Mouse (Mus musculus) forebrain, embryonic 12.5 days (tissue): ENCODE data around the gene Chid1. TPM values are rescaled to one million over a fixed set of nuclear protein-coding genes. Genes with fewer than 3 reads are reported as not detected.

Experiments
- ATAC-seq: fragments of 200-750 bp; cut with Nextera tagmentation; 2 replicates; pipeline ENCODE4 v1.8.0; 2017; ENCODE audit warnings: moderate TSS enrichment; ENCODE audit not compliant: low FRiP score
- H3K27ac ChIP-seq: fragments of 300-500 bp; sonication (generic); 2 replicates; pipeline ENCODE4 v1.5.1; 2016; ENCODE audit warnings: mild to moderate bottlenecking
- H3K27me3 ChIP-seq: fragments of 300-500 bp; sonication (generic); 2 replicates; pipeline ENCODE4 v1.6.1; 2016; ENCODE audit warnings: mild to moderate bottlenecking
- H3K36me3 ChIP-seq: fragments of 300-500 bp; sonication (generic); replicated peaks from 2 replicates; pipeline ENCODE4 v1.6.1; 2016; ENCODE audit warnings: mild to moderate bottlenecking
- H3K4me1 ChIP-seq: fragments of 300-500 bp; sonication (generic); 2 replicates; pipeline ENCODE4 v1.6.1; 2016
- H3K4me2 ChIP-seq: fragments of 300-500 bp; sonication (generic); 2 replicates; pipeline ENCODE4 v1.6.1; 2016; ENCODE audit warnings: mild to moderate bottlenecking, moderate library complexity
- H3K4me3 ChIP-seq: fragments of 300-500 bp; sonication (generic); replicated peaks from 2 replicates; pipeline ENCODE4 v1.5.1; 2016; ENCODE audit warnings: mild to moderate bottlenecking
- H3K9ac ChIP-seq: fragments of 300-500 bp; sonication (generic); 2 replicates; pipeline ENCODE4 v1.6.1; 2016; ENCODE audit warnings: mild to moderate bottlenecking
- H3K9me3 ChIP-seq: fragments of 300-500 bp; sonication (generic); 2 replicates; pipeline ENCODE4 v1.6.1; 2016
- WGBS: fragments of 180-500 bp; shearing (Covaris S2); methylation state at CpG from one replicate; pipeline ENCODE4 v1.1.7; 2016; 5-methylcytosine and 5-hydroxymethylcytosine counted together
- polyA plus RNA-seq: library from polyadenylated mRNA; unstranded; fragments of >200 nt; fragmentation: Nextera tagmentation; extraction: Ambion mirVana; gene quantifications from 2 replicates; pipeline ENCODE4 v1.2.1, GENCODE M21; 2016

The Chid1 gene
- polyA plus RNA-seq, 1 experiment from 2014 or later, result 24.0 TPM

GRCm38 (mm10) chr7:141549432-141550061, 9.9 kb upstream of the Chid1 start:
- WGBS, result 90% methylated on average over 3 of the region's 3 CpGs
- Histone ChIP-seq H3K4me3 (no peak overlapping the region), H3K4me1 (no peaks in the 10 kb centered on the region), H3K36me3 (no peaks in the 10 kb centered on the region), H3K9ac (no peak overlapping the region), H3K27me3 (no peaks in the 10 kb centered on the region), H3K27ac (no peak overlapping the region), H3K4me2 (no peak overlapping the region), H3K9me3 (no peaks in the 10 kb centered on the region)
- no peak for ATAC-seq

GRCm38 (mm10) chr7:141544654-141545053, 5.0 kb upstream of the Chid1 start:
- no peak for ATAC-seq
- H3K36me3 ChIP-seq, result no peaks in the 10 kb centered on the region
- H3K27me3 ChIP-seq, result 0 out of 2 replicates have a peak, but pooled peaks cover 6% of the 10 kb centered on the region
- no peak overlapping the region for H3K4me3 ChIP-seq
- H3K4me1 ChIP-seq, result peaks cover 10% of the 10 kb centered on the region; the same call in 1 of the 2 replicates
- no peak overlapping the region for H3K9ac ChIP-seq
- H3K27ac ChIP-seq, result no peak overlapping the region
- WGBS, result 81% methylated on average over 4 of the region's 4 CpGs
- no peak overlapping the region for H3K4me2 ChIP-seq
- H3K9me3 ChIP-seq, result no peaks in the 10 kb centered on the region

GRCm38 (mm10) chr7:141542588-141542987, 2.9 kb upstream of the Chid1 start:
- WGBS, result 95% methylated on average over 2 of the region's 2 CpGs
- ATAC-seq, result no peak

GRCm38 (mm10) chr7:141541681-141542080, 2.0 kb upstream of the Chid1 start:
- ATAC-seq, result no peak
- Histone ChIP-seq H3K9ac (no peak overlapping the region), H3K4me3 (no peak overlapping the region), H3K4me2 (no peak overlapping the region), H3K36me3 (no peaks in the 10 kb centered on the region), H3K9me3 (no peaks in the 10 kb centered on the region), H3K27me3 (0 out of 2 replicates have a peak, but pooled peaks cover 6% of the 10 kb centered on the region), H3K4me1 (peaks cover 23% of the 10 kb centered on the region), H3K27ac (no peak overlapping the region)
- WGBS, result 76% methylated on average over 4 of the region's 4 CpGs

More at GRCm38 (mm10) chr7:141542588-141542987, 2.9 kb upstream of the Chid1 start:
- Histone ChIP-seq H3K4me1 (peaks cover 23% of the 10 kb centered on the region), H3K27me3 (0 out of 2 replicates have a peak, but pooled peaks cover 6% of the 10 kb centered on the region), H3K36me3 (no peaks in the 10 kb centered on the region), H3K27ac (no peak overlapping the region), H3K9ac (no peak overlapping the region), H3K4me3 (no peak overlapping the region), H3K9me3 (no peaks in the 10 kb centered on the region), H3K4me2 (no peak overlapping the region)

GRCm38 (mm10) chr7:141540312-141541081, 840 bp upstream of the Chid1 start:
- WGBS, result 61% methylated on average over 13 of the region's 13 CpGs
- peaks cover 23% of the 10 kb centered on the region for H3K4me1 ChIP-seq
- peak overlapping the region; percentile 88 for H3K4me2 ChIP-seq
- no peak; the same call in 1 of the 2 replicates for ATAC-seq
- peak overlapping the region; percentile 74; the same call in 1 of the 2 replicates for H3K27ac ChIP-seq
- H3K27me3 ChIP-seq, result 0 out of 2 replicates have a peak, but pooled peaks cover 6% of the 10 kb centered on the region
- H3K36me3 ChIP-seq, result no peaks in the 10 kb centered on the region
- H3K9me3 ChIP-seq, result no peaks in the 10 kb centered on the region
- peak overlapping the region; percentile 67 for H3K4me3 ChIP-seq
- H3K9ac ChIP-seq, result peak overlapping the region; percentile 89

GRCm38 (mm10) chr7:141538852-141539555, 653 bp downstream of the Chid1 start:
- 21% methylated on average over 18 of the region's 18 CpGs for WGBS
- Histone ChIP-seq H3K4me1 (peaks cover 23% of the 10 kb centered on the region), H3K9ac (peak overlapping the region; percentile 89)

GRCm38 (mm10) chr7:141535570-141535969, 4.1 kb downstream of the Chid1 start:
- no peak overlapping the region for H3K9ac ChIP-seq
- H3K27me3 ChIP-seq, result 0 out of 2 replicates have a peak, but pooled peaks cover 3% of the 10 kb centered on the region
- H3K36me3 ChIP-seq, result 0 out of 2 replicates have a peak, but pooled peaks cover 4% of the 10 kb centered on the region
- no peak overlapping the region for H3K4me3 ChIP-seq
- no peak overlapping the region for H3K4me2 ChIP-seq
- ATAC-seq, result no peak
- WGBS, result 71% methylated on average over 1 of the region's 1 CpGs
- peaks cover 20% of the 10 kb centered on the region for H3K4me1 ChIP-seq
- H3K9me3 ChIP-seq, result no peaks in the 10 kb centered on the region
- no peak overlapping the region for H3K27ac ChIP-seq

More at GRCm38 (mm10) chr7:141538852-141539555, 653 bp downstream of the Chid1 start:
- Histone ChIP-seq H3K27me3 (0 out of 2 replicates have a peak, but pooled peaks cover 6% of the 10 kb centered on the region), H3K27ac (peak overlapping the region; percentile 74), H3K9me3 (no peaks in the 10 kb centered on the region), H3K4me2 (peak overlapping the region; percentile 88), H3K4me3 (peak overlapping the region; percentile 67), H3K36me3 (no peaks in the 10 kb centered on the region)
- ATAC-seq, result no peak; the same call in 1 of the 2 replicates

GRCm38 (mm10) chr7:141525580-141525925, 14.1 kb downstream of the Chid1 start:
- Histone ChIP-seq H3K36me3 (peaks cover 43% of the 10 kb centered on the region), H3K4me1 (no peaks in the 10 kb centered on the region), H3K27ac (no peak overlapping the region), H3K9me3 (no peaks in the 10 kb centered on the region), H3K4me2 (no peak overlapping the region), H3K9ac (no peak overlapping the region), H3K27me3 (no peaks in the 10 kb centered on the region), H3K4me3 (no peak overlapping the region)
- 85% methylated on average over 4 of the region's 4 CpGs for WGBS
- ATAC-seq, result no peak

GRCm38 (mm10) chr7:141524760-141525579, 14.7 kb downstream of the Chid1 start:
- Histone ChIP-seq H3K4me1 (no peaks in the 10 kb centered on the region), H3K9me3 (no peaks in the 10 kb centered on the region), H3K9ac (no peak overlapping the region), H3K36me3 (peaks cover 37% of the 10 kb centered on the region), H3K4me2 (no peak overlapping the region), H3K27ac (no peak overlapping the region), H3K4me3 (no peak overlapping the region), H3K27me3 (no peaks in the 10 kb centered on the region)
- peak; percentile 88 for ATAC-seq
- 60% methylated on average over 6 of the region's 6 CpGs for WGBS

- Histone ChIP-seq H3K36me3 (peaks cover 32% of the 10 kb centered on the region), H3K27ac (no peak overlapping the region), H3K9me3 (no peaks in the 10 kb centered on the region), H3K4me1 (no peaks in the 10 kb centered on the region), H3K9ac (no peak overlapping the region), H3K4me3 (no peak overlapping the region), H3K4me2 (no peak overlapping the region), H3K27me3 (no peaks in the 10 kb centered on the region)
- no peak for ATAC-seq
- WGBS, result 96% methylated on average over 4 of the region's 4 CpGs
These were observed 15.4 kb downstream of the Chid1 start for GRCm38 (mm10) chr7:141524271-141524670.

- H3K36me3 ChIP-seq, result peaks cover 20% of the 10 kb centered on the region
- no peak overlapping the region for H3K27ac ChIP-seq
- no peak for ATAC-seq
- no peaks in the 10 kb centered on the region for H3K9me3 ChIP-seq
- H3K4me3 ChIP-seq, result no peak overlapping the region
- 58% methylated on average over 4 of the region's 4 CpGs for WGBS
- H3K4me2 ChIP-seq, result no peak overlapping the region
- no peak overlapping the region for H3K9ac ChIP-seq
- no peaks in the 10 kb centered on the region for H3K4me1 ChIP-seq
- H3K27me3 ChIP-seq, result no peaks in the 10 kb centered on the region
These were observed 16.6 kb downstream of the Chid1 start for GRCm38 (mm10) chr7:141523007-141523406.
